In the genomic region with DNA sequence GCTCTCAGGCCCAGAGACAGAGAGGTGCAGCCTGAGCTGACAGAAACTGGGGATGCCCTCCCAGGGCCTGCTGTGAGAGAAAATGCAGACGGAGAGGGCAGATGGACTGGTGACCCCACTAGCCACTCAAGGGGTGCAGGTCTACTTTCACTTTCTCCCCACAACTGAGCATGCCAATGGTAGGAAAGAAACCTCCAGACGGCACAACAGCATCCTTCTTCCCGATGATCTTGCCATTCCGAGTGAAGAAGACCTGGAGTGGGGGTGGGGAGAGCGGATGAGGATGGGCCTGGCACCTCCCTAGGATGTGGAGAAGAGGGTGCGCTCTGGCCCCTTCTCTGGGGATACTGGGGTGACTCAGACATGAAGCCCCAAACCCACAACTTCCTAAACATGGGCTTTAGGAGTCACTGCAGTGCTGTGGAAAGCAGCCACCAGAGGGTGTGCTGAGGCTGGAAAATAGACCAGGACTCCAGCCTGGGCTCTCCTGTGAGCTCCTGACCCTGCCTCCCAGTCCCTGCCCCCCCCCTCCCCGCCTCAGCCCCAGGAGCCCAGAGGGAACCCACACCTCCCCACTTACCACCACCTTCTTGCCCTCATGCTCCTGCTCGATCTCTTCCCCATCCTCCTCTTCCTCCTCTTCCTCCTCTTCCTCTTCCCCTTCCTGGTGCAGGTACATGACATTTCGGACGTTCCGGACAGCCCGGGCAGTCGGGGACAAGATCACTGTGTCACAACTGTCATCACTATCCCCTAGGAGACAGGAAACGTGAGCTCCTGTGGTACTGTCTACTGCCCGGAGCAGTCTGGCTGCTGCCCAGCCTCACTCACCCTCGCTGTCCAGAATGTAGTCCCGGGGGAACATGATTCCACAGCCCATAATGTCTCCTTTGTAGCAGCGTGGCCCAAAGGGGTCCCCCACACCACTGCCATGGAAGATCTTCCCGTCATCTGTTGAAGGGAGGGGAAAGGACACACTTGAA, we compare ENCODE assay signal across 1 mouse cellular context.
TF ChIP-seq lines count a peak whose summit lies in the region.

No protein-coding gene starts in this region.

TF ChIP-seq in MEL, 35 proteins besides CTCF, POLR2A, EP300 and RAD21:
- TF ChIP-seq SMC3 (IDR thresholded peaks at IDR 0.05; ENCODE audit: low read depth, low read length): peak; percentile 22
- no peak for TF ChIP-seq ELF1 (IDR thresholded peaks at IDR 0.05; ENCODE audit: low read depth, low read length)
TF ChIP-seq in MEL: peak in this region for 1.
